In genomic region chr14:87305481-87305880, GRCm38 (mm10) we compare ENCODE assay signal across 25 mouse cellular contexts.
"Had no signal": no experiment of that assay in that cellular context is flagged by ENCODE, and none has a peak within 500 bp of the region (broad histone marks: within the 10 kb centered on the region; RNA-seq: fewer than 3 reads in every experiment).

No protein-coding gene starts in this region.

- H3K27ac ChIP-seq: heart, embryonic 10.5 days; hindbrain, embryonic 10.5 days; hindbrain, embryonic 12.5 days; hindbrain, embryonic 14.5 days; kidney, embryonic 15.5 days; kidney, postnatal 0 days; limb, embryonic 13.5 days; limb, embryonic 15.5 days; liver, embryonic 12.5 days; liver, embryonic 14.5 days had no signal

- DNase-seq: gastrocnemius, postnatal 10 days; gastrocnemius, postnatal 25 days; heart, adult 18-20 months; heart, postnatal 10 days; heart, postnatal 4 days; kidney, adult 11 months; kidney, adult 2 months; kidney, adult 9 months; kidney, postnatal 14 days; kidney, postnatal 36 days; layer of hippocampus, adult 9-11 months; layer of hippocampus, postnatal 36 days had no signal

- H3K9me3 ChIP-seq: heart, embryonic 10.5 days; heart, embryonic 12.5 days; hindbrain, embryonic 10.5 days; hindbrain, embryonic 12.5 days; kidney, embryonic 15.5 days; limb, embryonic 13.5 days; limb, embryonic 15.5 days; liver, embryonic 12.5 days had no signal

- H3K36me3 ChIP-seq: heart, embryonic 10.5 days; heart, embryonic 12.5 days; hindbrain, embryonic 10.5 days; hindbrain, embryonic 12.5 days; kidney, embryonic 15.5 days; limb, embryonic 13.5 days; limb, embryonic 15.5 days; liver, embryonic 12.5 days had no signal

- H3K9ac ChIP-seq: heart, embryonic 12.5 days; hindbrain, embryonic 12.5 days; hindbrain, embryonic 14.5 days; kidney, embryonic 15.5 days; limb, embryonic 13.5 days; limb, embryonic 15.5 days; liver, embryonic 12.5 days; liver, embryonic 14.5 days had no signal

- H3K4me1 ChIP-seq: heart, embryonic 10.5 days; heart, embryonic 12.5 days; hindbrain, embryonic 10.5 days; kidney, embryonic 15.5 days; limb, embryonic 15.5 days; liver, embryonic 12.5 days had no signal

- ATAC-seq: hindbrain, embryonic 16.5 days; intestine, embryonic 16.5 days; liver, embryonic 12.5 days had no signal

- H3K27me3 ChIP-seq: heart, embryonic 12.5 days; hindbrain, embryonic 12.5 days; kidney, embryonic 15.5 days; limb, embryonic 13.5 days; limb, embryonic 15.5 days; liver, embryonic 12.5 days had no signal

- H3K4me2 ChIP-seq: heart, embryonic 12.5 days; hindbrain, embryonic 12.5 days; hindbrain, embryonic 14.5 days; kidney, embryonic 15.5 days; limb, embryonic 13.5 days; limb, embryonic 15.5 days; liver, embryonic 12.5 days had no signal

- H3K4me3 ChIP-seq: heart, embryonic 10.5 days; heart, embryonic 12.5 days; hindbrain, embryonic 10.5 days; hindbrain, embryonic 12.5 days; kidney, embryonic 15.5 days; limb, embryonic 13.5 days; limb, embryonic 15.5 days; liver, embryonic 12.5 days had no signal
